In the genomic region with DNA sequence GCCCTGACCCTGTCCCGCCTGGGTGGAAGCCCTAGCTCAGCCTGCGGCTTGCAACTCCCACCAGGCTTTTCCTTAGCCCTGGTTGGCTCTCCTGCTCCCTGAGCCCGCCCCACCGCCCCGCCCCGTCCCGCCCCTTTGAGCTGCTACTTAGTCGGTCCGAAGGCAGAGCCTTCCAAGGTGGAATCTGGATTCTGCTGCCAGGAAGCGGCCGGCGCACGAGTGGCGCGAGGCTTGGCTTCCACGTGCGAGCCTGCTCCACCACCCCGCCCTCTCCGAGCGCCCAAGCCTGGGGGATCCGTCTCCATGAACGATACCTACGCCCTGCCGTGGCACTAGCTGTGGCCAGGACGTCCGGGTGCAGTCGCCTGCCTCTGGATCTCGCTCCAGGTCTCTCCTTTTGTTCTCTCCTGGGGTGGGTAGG, we compare ENCODE assay signal across 8 mouse cellular contexts. TPM values are rescaled to one million over a fixed set of nuclear protein-coding genes. Genes with fewer than 3 reads are reported as not detected.
DNase-seq lines count a peak whose midpoint lies in the region; ATAC-seq and TF ChIP-seq lines count a peak whose summit lies in the region.

Dusp9 (plus strand) TSS at position 165 of the 421 bp plus-strand sequence.

- H3K4me2 ChIP-seq in hindbrain, postnatal 0 days (ENCODE audit: low read depth, low read length), result peak within 1 kb of the TSS; percentile 49
- peak within 1 kb of the TSS; percentile 58 for H3K4me2 ChIP-seq in liver, embryonic 13.5 days
- peak within 1 kb of the TSS; percentile 52 for H3K4me2 ChIP-seq in neural tube, embryonic 11.5 days (ENCODE audit: low read depth)

- no peaks in the 10 kb centered on the region for H3K9me3 ChIP-seq in hindbrain, postnatal 0 days (ENCODE audit: low read length)
- no peaks in the 10 kb centered on the region for H3K9me3 ChIP-seq in liver, embryonic 13.5 days (replicated peaks)
- no peaks in the 10 kb centered on the region for H3K9me3 ChIP-seq in neural tube, embryonic 11.5 days (ENCODE audit: control insufficient read depth, low read length)

- DNase-seq in R1 (ENCODE audit: low read depth, low spot score), result peak; percentile 88
- DNase-seq in hindbrain, postnatal 0 days (ENCODE audit: low spot score), result peak; percentile 43
- DNase-seq in liver, embryonic 13.5 days, result peak; percentile 22
- DNase-seq in neural tube, embryonic 11.5 days (ENCODE audit: low spot score), result peak; percentile 63
- DNase-seq in layer of hippocampus, adult 11-12 months (ENCODE audit: low spot score), result no peak
- DNase-seq in left cerebral cortex, adult 11 months (ENCODE audit: low spot score), result no peak

- no peaks in the 10 kb centered on the region for H3K36me3 ChIP-seq in C2C12 (ENCODE audit: control insufficient read depth, insufficient read depth)
- H3K36me3 ChIP-seq in hindbrain, postnatal 0 days (ENCODE audit: insufficient read depth, low read length), result no peaks in the 10 kb centered on the region
- no peaks in the 10 kb centered on the region for H3K36me3 ChIP-seq in liver, embryonic 13.5 days
- no peaks in the 10 kb centered on the region for H3K36me3 ChIP-seq in neural tube, embryonic 11.5 days (ENCODE audit: control insufficient read depth, insufficient read depth, low read length)

- H3K4me3 ChIP-seq in C2C12 (ENCODE audit: insufficient read depth, poor library complexity, severe bottlenecking), result peak within 1 kb of the TSS; percentile 30
- peak within 1 kb of the TSS; percentile 20 for H3K4me3 ChIP-seq in hindbrain, postnatal 0 days (ENCODE audit: low read length)
- peak within 1 kb of the TSS; percentile 52 for H3K4me3 ChIP-seq in liver, embryonic 13.5 days (replicated peaks)
- H3K4me3 ChIP-seq in neural tube, embryonic 11.5 days (ENCODE audit: low read depth, low read length), result peak within 1 kb of the TSS; percentile 26

- H3ac ChIP-seq in C2C12 (ENCODE audit: control insufficient read depth, insufficient read length, low read depth), result peak within 1 kb of the TSS; percentile 68

- H3K79me3 ChIP-seq in C2C12 (ENCODE audit: low read depth), result no peaks in the 10 kb centered on the region

- no peak within 1 kb of the TSS for H3K9ac ChIP-seq in hindbrain, postnatal 0 days (replicated peaks; ENCODE audit: low read length)
- H3K9ac ChIP-seq in liver, embryonic 13.5 days, result peak within 1 kb of the TSS; percentile 43
- H3K9ac ChIP-seq in neural tube, embryonic 11.5 days (ENCODE audit: low read length), result peak within 1 kb of the TSS; percentile 29

- no peak for TF ChIP-seq CTCF in C2C12 (IDR thresholded peaks at IDR 0.05; ENCODE audit: control insufficient read depth, insufficient read depth, insufficient read length)
- TF ChIP-seq CTCF in hindbrain, postnatal 0 days (IDR thresholded peaks at IDR 0.05; ENCODE audit: low read depth), result no peak

- no peak within 1 kb of the TSS for H3K27ac ChIP-seq in hindbrain, postnatal 0 days
- H3K27ac ChIP-seq in liver, embryonic 13.5 days, result no peak within 1 kb of the TSS
- H3K27ac ChIP-seq in neural tube, embryonic 11.5 days (ENCODE audit: low read depth, low read length), result no peak within 1 kb of the TSS

- peaks cover 15% of the 10 kb centered on the region for H3K27me3 ChIP-seq in C2C12 (ENCODE audit: control insufficient read depth, insufficient read depth, insufficient read length)
- H3K27me3 ChIP-seq in hindbrain, postnatal 0 days (ENCODE audit: insufficient read depth, low read length), result peaks cover 7% of the 10 kb centered on the region; the same call in 1 of the 2 replicates
- peaks cover 77% of the 10 kb centered on the region for H3K27me3 ChIP-seq in liver, embryonic 13.5 days
- H3K27me3 ChIP-seq in neural tube, embryonic 11.5 days (ENCODE audit: control insufficient read depth, insufficient read depth, low read length), result peaks cover 44% of the 10 kb centered on the region

- ATAC-seq in erythroid progenitor cell, adult 5-6 weeks (replicated peaks; ENCODE audit: low FRiP score, poor library complexity, severe bottlenecking), result peak; percentile 25; the same call in 1 of the 2 replicates
- ATAC-seq in hindbrain, postnatal 0 days, result peak; percentile 78
- peak; percentile 80 for ATAC-seq in liver, embryonic 13.5 days (ENCODE audit: low read depth)
- peak; percentile 61 for ATAC-seq in neural tube, embryonic 11.5 days (ENCODE audit: insufficient read depth, low FRiP score, low TSS enrichment)

- WGBS in hindbrain, postnatal 0 days, result 31% methylated on average over 27 of the region's 28 CpGs
- 12% methylated on average over 28 of the region's 28 CpGs for WGBS in liver, embryonic 13.5 days (ENCODE audit: insufficient replicate concordance)
- 22% methylated on average over 28 of the region's 28 CpGs for WGBS in neural tube, embryonic 11.5 days

- H3K79me2 ChIP-seq in C2C12 (ENCODE audit: control insufficient read depth, insufficient read depth), result no peaks in the 10 kb centered on the region

- no peaks in the 10 kb centered on the region for H3K4me1 ChIP-seq in hindbrain, postnatal 0 days (ENCODE audit: insufficient read depth, low read length)
- H3K4me1 ChIP-seq in liver, embryonic 13.5 days (replicated peaks), result no peaks in the 10 kb centered on the region
- no peaks in the 10 kb centered on the region for H3K4me1 ChIP-seq in neural tube, embryonic 11.5 days (ENCODE audit: control insufficient read depth, insufficient read depth, low read length)

TF ChIP-seq in C2C12, 6 proteins besides CTCF, POLR2A, EP300 and RAD21:
- TF ChIP-seq CEBPB (IDR thresholded peaks at IDR 0.05; ENCODE audit: low read depth), result no peak
- no peak for TF ChIP-seq FOSL1 (IDR thresholded peaks at IDR 0.05; ENCODE audit: insufficient read depth, low read length, poor library complexity, severe bottlenecking)
- TF ChIP-seq MYOG (IDR thresholded peaks at IDR 0.05; ENCODE audit: control insufficient read depth, extremely low read depth, insufficient read length), result no peak
- TF ChIP-seq MAX (IDR thresholded peaks at IDR 0.05), result no peak
- TF ChIP-seq MYOD1 (IDR thresholded peaks at IDR 0.05; ENCODE audit: control insufficient read depth, insufficient read length, low read depth), result no peak
- TF ChIP-seq USF1 (IDR thresholded peaks at IDR 0.05; ENCODE audit: low read depth), result no peak
TF ChIP-seq in C2C12: peak in this region for 0.

RNA-seq across cellular contexts. Expression of gene Dusp9, which starts in this region (rescaled TPM):
- 22.3 TPM for polyA plus RNA-seq in C2C12 (2012; fragmentation: generic; extraction: Trizol)
- total RNA-seq in erythroid progenitor cell, adult 5-6 weeks (2015; ENCODE audit: low replicate concordance), result not detected in 2 replicates
- total RNA-seq in erythroid progenitor cell, adult 5-6 weeks (2017; ENCODE audit: low replicate concordance), result not detected in 2 replicates
- 2.3 and 3.3 TPM in 2 replicates for total RNA-seq in hindbrain, postnatal 0 days (2014; rRNA removed)
- 1.1 and 1.3 TPM in 2 replicates for polyA plus RNA-seq in hindbrain, postnatal 0 days (2015; fragmentation: Nextera tagmentation; extraction: Ambion mirVana)
- 36.2 and 36.4 TPM in 2 replicates for polyA plus RNA-seq in liver, embryonic 13.5 days (2015; fragmentation: Nextera tagmentation; extraction: Ambion mirVana)
- polyA plus RNA-seq in neural tube, embryonic 11.5 days (2014; fragmentation: Nextera tagmentation; extraction: Ambion mirVana), result 4.2 and 6.3 TPM in 2 replicates

Comparison
In these comparisons a context has a peak if more than half of its experiments do, and no peak if none do; other contexts are left out.
1. Peak in ATAC-seq in erythroid progenitor cell, adult 5-6 weeks; RNA of the gene not detected or under 1 TPM.
2. DNase-seq: peak in R1 (single experiment), hindbrain, postnatal 0 days (single experiment), liver, embryonic 13.5 days (single experiment) and neural tube, embryonic 11.5 days (single experiment); none in layer of hippocampus, adult 11-12 months (single experiment) and left cerebral cortex, adult 11 months (single experiment).
3. ATAC-seq: peak in every context shown above with its lines; median percentile 80 in liver, embryonic 13.5 days; 78 in hindbrain, postnatal 0 days; 61 in neural tube, embryonic 11.5 days; 25 in erythroid progenitor cell, adult 5-6 weeks.
4. Peak in every context shown above with its lines, with median percentiles within 50 percentile points of each other: H3K4me3 ChIP-seq and H3K4me2 ChIP-seq.